Mouse (Mus musculus): ENCODE measurements around the gene Foxa1. TPM values are rescaled to one million over a fixed set of nuclear protein-coding genes. Genes with fewer than 3 reads are reported as not detected.
A peak's percentile ranks its signal among the peaks of the same experiment; 100 is the strongest.

Gene Foxa1
- polyA plus RNA-seq (2017; shearing (Covaris generic)), result not detected

DNA sequence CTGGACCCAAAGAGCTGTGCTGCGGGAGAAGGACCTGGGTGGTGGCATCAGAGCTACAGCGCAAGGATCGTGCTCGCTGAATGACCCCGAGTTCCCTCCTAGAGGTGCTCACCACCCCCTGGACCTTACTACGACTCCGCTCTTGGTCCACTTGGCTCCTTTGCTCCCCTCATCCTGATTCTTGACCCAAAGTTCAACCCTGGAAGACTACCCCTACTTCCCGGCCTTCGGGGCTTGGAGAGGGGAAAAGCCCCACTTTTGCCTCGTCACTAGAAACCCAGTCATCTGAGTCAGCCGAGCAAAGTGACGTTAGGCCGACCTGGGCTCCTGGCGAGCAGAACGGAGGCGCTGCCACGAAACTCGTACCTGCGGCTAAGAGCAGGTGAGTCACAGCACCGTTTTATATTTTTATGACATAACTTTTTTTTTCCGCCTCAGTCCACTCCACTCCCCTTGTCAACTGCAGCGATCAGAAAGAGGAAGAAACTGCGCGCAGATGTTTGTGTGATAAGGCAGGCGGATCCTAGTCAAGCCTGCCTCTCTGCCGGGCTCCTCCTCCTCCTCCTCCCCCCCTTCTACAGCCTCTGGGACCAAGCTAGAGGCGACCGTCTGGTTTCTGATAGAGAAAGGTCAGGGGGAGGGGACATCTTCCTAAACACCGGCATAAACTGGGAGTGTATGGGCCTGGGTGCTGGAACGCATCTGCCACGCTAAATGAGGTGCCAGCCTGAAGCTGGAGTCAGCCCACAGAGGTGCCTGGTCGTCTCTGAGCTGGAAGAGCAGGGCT lies at the start of gene Foxa1:
TSS of gene Foxa1 (minus strand) at position 502 of the 787 bp plus-strand sequence.
- peak; percentile 19 for ATAC-seq

DNA sequence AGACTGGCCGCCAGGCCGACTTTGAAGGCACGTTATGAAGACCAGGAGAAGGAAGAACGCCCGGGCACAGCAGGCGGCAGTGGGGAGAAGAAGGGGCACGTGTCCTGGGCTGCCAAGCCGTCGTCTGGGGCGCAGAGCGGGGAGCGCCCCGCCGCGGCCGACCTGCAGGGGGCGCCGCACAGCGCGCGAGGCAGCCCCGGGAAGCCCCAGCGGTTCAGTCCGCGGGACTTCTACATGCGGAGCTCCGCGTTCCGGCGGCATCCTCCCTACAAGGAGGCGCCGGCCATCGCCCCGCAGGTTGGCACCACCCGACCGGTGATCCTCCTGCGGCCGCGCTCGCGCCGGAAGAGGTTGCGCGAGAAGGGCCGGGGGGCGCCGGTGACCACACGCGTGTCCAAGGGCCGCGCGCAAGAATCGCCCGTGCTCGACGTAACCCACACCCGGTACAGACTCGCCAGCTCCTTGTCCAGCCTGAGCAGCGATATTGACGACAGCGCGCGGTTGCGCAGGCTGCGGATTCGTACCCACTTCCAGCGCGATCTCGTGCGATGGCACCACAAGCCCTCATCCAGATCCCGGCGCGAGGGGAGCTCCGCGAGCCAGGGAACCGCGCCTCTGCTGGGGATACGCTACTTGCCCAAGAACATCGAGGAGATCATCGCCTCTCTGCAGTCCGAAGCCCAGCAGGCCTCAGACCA lies 29.4 kb upstream of the Foxa1 start:
- no peak for ATAC-seq

- ATAC-seq, result no peak
These were observed 25.7 kb upstream of the Foxa1 start for GRCm38 (mm10) chr12:57572415-57572814.

- ATAC-seq, result no peak
These were observed 25.1 kb upstream of the Foxa1 start for GRCm38 (mm10) chr12:57571773-57572172.

DNA sequence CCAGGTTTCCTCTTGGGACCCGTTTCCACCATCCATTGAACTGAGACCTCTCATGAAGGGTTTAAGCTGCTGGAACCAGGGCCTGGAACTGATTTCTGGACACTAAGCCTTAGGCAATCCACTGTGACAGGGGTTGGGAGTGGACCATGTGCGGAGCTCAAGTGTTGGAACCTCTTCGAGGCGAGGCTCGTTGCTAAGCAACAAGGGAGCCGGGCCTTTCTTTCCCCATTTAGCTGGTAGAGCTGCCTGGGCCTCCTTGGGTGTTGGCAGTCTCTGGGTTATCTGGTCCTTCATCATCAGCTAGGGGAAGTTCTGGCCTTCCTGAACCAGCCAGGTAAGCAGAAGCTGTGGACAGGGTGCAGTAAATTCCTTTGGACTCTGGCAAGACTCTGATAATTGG lies 17.2 kb upstream of the Foxa1 start, which contains the start of gene Ttc6:
TSS of gene Ttc6 (plus strand) at position 205 of the 400 bp plus-strand sequence.
- ATAC-seq, result no peak

- ATAC-seq, result no peak
These were observed 7.4 kb upstream of the Foxa1 start for GRCm38 (mm10) chr12:57554091-57554490.

DNA sequence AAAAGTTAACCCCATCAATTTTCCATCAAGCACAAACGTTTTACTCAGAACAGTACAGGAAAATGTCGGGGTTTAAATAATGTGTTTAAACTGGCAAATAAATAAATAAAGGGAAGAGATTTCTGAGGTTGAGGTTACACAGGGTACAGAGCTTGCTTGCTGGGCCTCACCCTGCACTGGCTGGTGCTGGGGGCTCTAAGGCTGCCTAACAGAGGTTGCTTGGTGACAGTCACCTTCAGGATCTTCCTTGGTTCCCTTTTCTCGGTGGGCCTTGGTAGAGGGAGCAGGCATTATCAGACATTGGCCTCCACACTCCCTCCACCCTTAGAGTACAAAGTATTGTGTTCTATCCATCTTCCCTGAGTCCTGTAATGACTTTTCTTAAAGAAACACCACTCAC lies 5.6 kb upstream of the Foxa1 start:
- ATAC-seq, result no peak

DNA sequence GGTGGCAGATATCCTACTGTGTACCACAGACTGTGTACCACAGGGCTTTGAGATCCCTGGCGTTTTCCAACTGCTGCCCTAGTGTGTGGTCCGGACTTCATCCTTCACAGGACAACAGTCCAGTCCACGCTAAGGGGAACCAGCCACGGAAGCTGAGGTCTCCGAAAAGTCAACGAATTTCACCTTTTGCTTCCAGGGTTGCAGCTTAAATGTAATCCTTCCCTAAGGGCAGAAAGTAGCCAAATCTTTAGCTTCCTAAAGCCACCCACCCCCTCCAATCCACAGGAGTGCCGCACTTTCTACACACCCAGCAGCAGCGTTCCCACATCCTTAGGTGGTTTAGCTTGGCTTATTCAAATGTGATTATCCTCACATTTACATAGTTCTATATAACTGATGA lies 4.2 kb upstream of the Foxa1 start:
- no peak for ATAC-seq

DNA sequence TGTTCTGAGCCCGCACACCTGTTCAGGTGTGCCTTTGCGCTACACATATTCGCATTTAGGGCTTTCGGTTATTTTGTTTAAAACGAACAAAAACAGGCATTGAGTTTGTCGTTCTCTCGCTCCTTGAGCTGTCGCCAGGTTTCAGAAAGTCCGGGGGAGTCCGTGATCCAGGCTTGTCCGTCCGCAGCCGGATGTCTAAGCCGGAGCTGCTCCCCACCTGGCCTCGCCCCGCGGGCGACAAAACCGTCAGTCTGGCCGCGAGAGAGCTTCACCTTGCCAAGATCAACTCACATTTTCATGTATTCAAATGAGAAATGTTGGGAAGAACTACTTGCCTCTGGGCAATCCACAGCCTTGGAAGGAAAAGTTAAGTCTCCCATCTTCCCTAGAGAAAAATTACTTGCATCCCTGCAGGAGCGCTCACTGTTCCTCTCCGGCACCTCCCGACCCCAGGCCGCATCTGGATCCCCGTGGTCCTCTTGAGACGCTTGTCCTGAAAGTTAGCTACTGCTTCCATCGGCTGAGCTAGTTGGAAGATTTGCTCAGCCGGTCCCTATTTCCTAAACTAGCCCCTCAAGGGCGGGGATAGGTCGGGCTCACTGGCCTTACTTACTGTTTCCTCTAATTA lies 3.6 kb upstream of the Foxa1 start:
- no peak for ATAC-seq

DNA sequence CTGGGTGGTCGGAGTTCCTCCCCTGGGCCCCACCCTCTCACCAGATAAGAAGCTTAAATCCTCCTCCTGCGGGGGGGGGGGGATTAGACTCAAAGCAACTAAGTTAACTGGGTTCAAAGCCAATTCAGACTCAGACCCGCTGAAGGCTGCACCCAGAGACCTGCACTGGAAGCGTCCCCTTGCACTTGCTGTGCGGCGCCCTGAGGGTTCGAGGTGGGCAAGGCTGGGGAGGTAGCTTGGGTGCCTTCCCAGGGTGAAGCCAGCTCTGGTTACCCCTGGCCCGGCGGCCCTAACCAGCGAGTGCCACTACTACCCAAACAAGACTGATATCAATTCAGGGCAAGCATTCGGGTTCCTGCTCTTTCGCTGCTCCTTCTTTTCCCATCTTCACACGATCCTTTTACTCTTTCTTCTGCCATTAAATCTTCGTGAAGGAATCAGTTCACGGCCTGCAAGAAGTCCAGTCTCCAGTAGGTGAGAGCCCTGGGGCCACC lies 3.0 kb upstream of the Foxa1 start:
- no peak for ATAC-seq

DNA sequence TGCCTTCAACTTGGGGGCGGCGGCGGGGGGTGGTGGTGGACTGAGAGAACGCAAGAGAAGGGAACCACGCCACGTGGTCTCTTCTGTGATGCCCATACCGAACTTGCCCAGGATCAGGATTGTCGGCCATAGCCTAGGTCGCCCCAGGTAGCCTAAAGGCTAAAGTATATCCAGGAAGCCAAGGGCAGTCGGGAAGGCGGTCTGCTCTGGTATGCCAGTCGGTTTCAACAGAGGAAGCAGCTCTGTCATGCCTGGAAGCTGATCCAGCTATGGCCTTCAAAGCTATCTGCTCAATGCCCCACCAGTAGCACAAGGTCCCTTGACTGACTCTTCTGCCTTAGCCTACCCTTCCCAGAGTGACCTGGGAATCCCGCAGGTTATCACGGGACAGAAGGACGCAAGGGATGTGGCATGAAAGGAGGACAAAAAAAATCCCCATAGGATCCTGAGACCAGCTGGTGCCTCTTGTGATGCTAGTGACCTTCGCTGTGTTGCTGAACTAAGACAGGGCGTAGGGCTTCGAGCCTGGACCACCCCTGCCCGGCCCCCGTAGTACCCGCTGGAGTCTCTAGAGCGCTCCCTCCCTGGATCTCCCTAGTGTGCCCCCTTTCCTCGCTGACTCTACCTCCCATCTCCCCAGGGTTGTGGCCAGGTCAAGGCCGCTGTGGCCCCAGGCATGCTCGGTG lies 2.4 kb upstream of the Foxa1 start:
- ATAC-seq, result no peak

DNA sequence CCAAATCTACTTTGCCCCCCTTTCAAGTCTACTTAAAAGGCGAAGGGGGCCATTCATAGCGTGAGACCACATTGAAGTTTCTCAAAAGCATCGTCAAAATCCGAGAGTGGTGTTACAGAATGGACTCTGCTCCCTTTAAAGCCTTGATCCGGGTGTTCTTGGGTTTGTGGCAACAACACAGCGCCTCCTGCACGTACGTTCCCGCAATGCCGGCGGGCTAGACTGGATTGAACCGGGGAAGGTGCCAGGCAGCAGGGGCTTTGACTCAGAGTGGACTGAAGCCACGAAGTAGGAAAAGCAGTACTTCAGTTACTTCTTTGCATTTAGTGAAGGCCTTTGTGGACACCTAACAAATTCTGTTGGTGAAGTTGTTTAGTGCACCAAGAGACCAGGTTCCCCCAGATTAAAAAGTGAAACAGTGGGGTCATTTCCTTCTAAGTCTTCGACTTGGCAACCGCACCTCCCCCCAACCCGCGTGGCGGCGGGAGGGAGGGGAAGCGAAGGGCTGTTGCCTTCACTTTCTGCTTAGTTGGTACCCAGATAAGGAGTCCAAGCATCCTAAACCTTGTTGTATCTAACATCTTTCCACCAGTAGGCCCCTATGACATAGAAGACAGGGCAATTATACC lies 1.8 kb upstream of the Foxa1 start:
- no peak for ATAC-seq

DNA sequence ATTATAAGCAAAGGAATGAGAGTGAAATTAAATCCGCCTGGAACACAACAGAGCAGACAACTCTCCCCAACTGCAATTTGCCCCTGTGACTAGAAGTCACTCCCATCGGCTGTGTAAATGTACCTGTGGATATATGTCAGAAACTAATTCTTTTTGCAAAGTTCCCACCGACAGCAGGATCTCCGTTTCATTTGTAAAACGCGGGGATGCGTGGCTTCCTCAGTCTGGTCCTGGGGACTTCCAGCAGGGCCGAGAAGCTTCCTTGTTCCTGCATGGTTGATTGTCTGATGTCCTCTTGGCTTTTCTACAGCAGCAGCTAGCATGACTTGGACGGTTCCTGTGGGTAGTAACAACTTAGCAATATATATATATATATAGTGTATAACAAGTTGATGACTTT lies 1.2 kb upstream of the Foxa1 start:
- no peak for ATAC-seq

DNA sequence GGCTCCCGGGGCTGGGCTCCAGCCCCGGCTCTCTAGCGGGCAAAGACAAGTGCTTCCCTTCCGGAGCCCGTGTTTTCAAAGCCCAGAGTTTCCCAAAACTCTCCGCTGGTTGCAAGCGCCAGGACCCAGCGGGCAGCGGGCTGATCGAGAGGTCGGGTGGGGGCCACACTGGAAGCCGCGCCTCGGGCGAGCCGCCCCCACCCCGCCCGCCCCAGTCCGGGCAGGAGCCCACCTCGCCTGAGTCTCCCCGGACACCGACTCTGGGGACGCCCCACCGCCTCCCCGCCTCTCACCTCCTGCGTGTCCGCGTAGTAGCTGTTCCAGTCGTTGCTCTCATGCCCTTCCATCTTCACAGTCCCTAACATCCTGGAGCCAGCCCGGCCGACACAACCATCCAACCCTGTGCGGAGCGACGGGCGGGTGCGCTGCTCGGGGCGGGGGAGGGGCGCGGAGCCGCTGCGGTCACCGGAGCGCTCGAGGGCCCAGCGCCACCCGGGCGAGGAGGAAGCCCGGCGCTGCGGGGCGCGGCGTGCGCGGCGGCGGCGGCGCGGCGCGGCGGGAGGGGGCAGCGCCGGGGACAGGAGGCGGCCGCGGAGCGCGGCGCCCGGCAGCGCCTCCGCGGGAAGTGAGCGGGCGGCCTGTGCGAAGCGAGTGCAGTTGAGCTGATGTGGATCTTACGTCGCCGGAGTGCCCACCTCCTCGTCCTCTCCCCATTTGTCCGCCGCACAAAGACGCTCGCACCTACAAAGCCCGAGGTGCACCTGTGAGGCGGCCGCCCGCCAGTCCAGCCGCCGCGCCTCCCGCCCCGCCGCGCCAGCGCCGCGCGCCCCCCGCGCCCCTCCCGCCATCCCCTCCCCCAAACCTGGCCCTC lies 1.1 kb downstream of the Foxa1 start:
- no peak for ATAC-seq

- no peak for ATAC-seq
These were observed 1.9 kb downstream of the Foxa1 start for GRCm38 (mm10) chr12:57544641-57545370.

- no peak for ATAC-seq
These were observed 3.1 kb downstream of the Foxa1 start for GRCm38 (mm10) chr12:57543627-57543991.

DNA sequence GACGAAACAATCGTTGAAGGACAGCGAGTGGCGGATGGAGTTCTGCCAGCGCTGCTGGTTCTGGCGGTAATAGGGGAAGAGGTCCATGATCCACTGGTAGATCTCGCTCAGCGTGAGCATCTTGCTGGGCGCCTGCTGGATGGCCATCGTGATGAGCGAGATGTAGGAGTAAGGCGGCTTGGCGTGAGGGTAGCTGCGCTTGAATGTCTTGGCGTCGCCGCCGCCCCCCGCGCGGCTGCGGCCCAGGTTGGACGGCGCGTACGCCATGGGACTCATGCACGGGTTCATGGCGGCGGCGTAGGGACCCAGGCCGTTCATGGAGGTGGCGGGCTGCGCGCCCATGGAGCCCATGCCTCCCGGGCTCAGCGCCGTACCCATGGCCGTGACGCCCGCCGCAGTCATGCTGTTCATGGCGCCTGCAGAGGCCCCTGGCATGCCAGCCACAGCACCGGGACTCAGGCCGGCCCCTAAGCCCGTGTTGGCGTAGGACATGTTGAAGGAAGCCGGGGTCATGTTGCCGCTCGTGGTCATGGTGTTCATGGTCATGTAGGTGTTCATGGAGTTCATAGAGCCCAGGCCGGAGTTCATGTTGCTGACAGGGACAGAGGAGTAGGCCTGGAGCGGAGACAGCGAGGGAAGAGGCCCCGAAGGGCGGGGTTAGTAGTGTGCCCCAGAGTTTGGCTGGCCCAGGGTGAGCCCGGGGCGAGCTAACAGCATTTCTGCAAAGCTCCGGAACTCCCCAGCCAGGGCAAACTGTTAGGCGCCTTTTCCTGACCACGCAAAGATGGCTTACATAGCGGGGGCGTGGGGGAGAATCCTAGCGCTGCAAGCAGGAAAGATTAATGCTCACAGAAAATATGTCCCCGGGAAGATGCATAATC lies 3.7 kb downstream of the Foxa1 start:
- ATAC-seq, result no peak

GRCm38 (mm10) chr12:57541931-57542745 lies 4.6 kb downstream of the Foxa1 start:
- no peak for ATAC-seq

DNA sequence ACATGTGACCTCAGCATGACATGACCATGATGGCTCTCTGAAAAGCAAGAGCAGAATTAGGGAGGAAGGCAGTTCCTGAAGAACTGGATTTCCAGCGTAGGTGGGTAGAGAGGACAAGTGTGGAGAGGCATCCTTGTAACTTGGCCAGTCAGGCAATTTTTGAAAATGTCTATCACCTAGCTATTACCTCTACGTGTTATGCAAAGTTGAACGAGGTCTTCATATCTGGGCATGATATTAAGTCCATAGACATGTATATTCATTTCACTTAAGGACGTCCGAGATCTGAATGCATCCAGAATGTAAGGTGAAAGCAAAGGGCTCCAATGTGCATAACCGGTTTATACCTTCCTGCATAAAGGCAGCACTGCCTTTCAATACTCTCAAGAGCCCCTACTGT lies 5.6 kb downstream of the Foxa1 start:
- ATAC-seq, result no peak

Data from activated CD4-positive, CD25-positive, alpha-beta regulatory T cell, adult 4 months (primary cell).